Mouse (Mus musculus): ENCODE data around the gene Rab3a. TPM values are rescaled to one million over a fixed set of nuclear protein-coding genes. Genes with fewer than 3 reads are reported as not detected.

The Rab3a gene
- polyA plus RNA-seq, 1 experiment from 2014 or later, result 23.4 TPM

DNA sequence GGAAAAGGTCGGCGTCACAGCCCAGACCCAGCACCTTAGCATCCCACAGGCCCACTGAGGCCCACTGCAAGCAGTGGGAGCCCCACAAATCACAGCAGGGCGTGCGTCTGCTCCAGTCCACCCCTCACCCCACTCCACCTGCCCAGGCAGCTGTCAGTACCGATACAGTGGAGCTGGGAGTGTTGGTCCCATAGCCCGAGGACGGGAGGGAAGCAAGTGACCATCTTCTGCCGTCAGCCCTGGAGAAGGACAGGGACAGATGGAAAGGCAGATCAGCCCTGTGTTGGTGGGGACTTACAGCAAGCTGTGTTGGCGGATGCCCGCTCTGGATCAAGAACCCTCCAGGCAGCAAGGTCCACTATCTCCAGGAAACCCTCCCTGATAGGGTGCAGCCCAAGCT, 34.6 kb downstream of the Rab3a start:
- Histone ChIP-seq H3K9me3 (replicated peaks; ENCODE audit: control insufficient read depth, low read length) (no peaks in the 10 kb centered on the region), H3K36me3 (ENCODE audit: control insufficient read depth, insufficient read depth, low read length) (peaks cover 13% of the 10 kb centered on the region), H3K27ac (ENCODE audit: low read length) (no peak overlapping the region), H3K4me2 (ENCODE audit: low read depth, low read length) (no peak overlapping the region), H3K4me3 (replicated peaks; ENCODE audit: low read length) (no peak overlapping the region), H3K4me1 (ENCODE audit: control insufficient read depth, insufficient read depth, low read length) (peaks cover 34% of the 10 kb centered on the region), H3K9ac (ENCODE audit: low read length) (no peak overlapping the region), H3K27me3 (ENCODE audit: control insufficient read depth, insufficient read depth, low read length) (no peaks in the 10 kb centered on the region)
- WGBS, result 83% methylated on average over 10 of the region's 10 CpGs
- no peak for ATAC-seq (ENCODE audit: insufficient read depth, low FRiP score)

- Histone ChIP-seq H3K4me3 (replicated peaks; ENCODE audit: low read length) (peak overlapping the region; percentile 83), H3K4me1 (ENCODE audit: control insufficient read depth, insufficient read depth, low read length) (peaks cover 34% of the 10 kb centered on the region), H3K36me3 (ENCODE audit: control insufficient read depth, insufficient read depth, low read length) (peaks cover 13% of the 10 kb centered on the region), H3K4me2 (ENCODE audit: low read depth, low read length) (peak overlapping the region; percentile 93), H3K27ac (ENCODE audit: low read length) (no peak overlapping the region; the same call in 1 of the 2 replicates), H3K9ac (ENCODE audit: low read length) (peak overlapping the region; percentile 96), H3K9me3 (replicated peaks; ENCODE audit: control insufficient read depth, low read length) (no peaks in the 10 kb centered on the region), H3K27me3 (ENCODE audit: control insufficient read depth, insufficient read depth, low read length) (no peaks in the 10 kb centered on the region)
- no peak for ATAC-seq (ENCODE audit: insufficient read depth, low FRiP score)
- WGBS, result 49% methylated on average over 8 of the region's 8 CpGs
Observed at GRCm38 (mm10) chr8:70790846-70791245, 36.4 kb downstream of the Rab3a start.

- peak overlapping the region; percentile 93 for H3K4me2 ChIP-seq (ENCODE audit: low read depth, low read length)
- H3K4me3 ChIP-seq (replicated peaks; ENCODE audit: low read length), result peak overlapping the region; percentile 83
- 55% methylated on average over 7 of the region's 7 CpGs for WGBS
- H3K4me1 ChIP-seq (ENCODE audit: control insufficient read depth, insufficient read depth, low read length), result peaks cover 35% of the 10 kb centered on the region
- H3K9me3 ChIP-seq (replicated peaks; ENCODE audit: control insufficient read depth, low read length), result no peaks in the 10 kb centered on the region
- H3K36me3 ChIP-seq (ENCODE audit: control insufficient read depth, insufficient read depth, low read length), result peaks cover 13% of the 10 kb centered on the region
- H3K27ac ChIP-seq (ENCODE audit: low read length), result peak overlapping the region; percentile 89; the same call in 1 of the 2 replicates
- ATAC-seq (ENCODE audit: insufficient read depth, low FRiP score), result no peak
- no peaks in the 10 kb centered on the region for H3K27me3 ChIP-seq (ENCODE audit: control insufficient read depth, insufficient read depth, low read length)
- peak overlapping the region; percentile 96 for H3K9ac ChIP-seq (ENCODE audit: low read length)
Observed at GRCm38 (mm10) chr8:70791294-70791701, 36.8 kb downstream of the Rab3a start.

- Histone ChIP-seq H3K36me3 (ENCODE audit: control insufficient read depth, insufficient read depth, low read length) (peaks cover 12% of the 10 kb centered on the region), H3K27ac (ENCODE audit: low read length) (peak overlapping the region; percentile 89), H3K4me3 (replicated peaks; ENCODE audit: low read length) (peak overlapping the region; percentile 83), H3K4me1 (ENCODE audit: control insufficient read depth, insufficient read depth, low read length) (peaks cover 39% of the 10 kb centered on the region), H3K9me3 (replicated peaks; ENCODE audit: control insufficient read depth, low read length) (no peaks in the 10 kb centered on the region), H3K9ac (ENCODE audit: low read length) (peak overlapping the region; percentile 96), H3K4me2 (ENCODE audit: low read depth, low read length) (peak overlapping the region; percentile 93), H3K27me3 (ENCODE audit: control insufficient read depth, insufficient read depth, low read length) (no peaks in the 10 kb centered on the region)
- peak; percentile 76 for ATAC-seq (ENCODE audit: insufficient read depth, low FRiP score)
- 4% methylated on average over 57 of the region's 58 CpGs for WGBS
Observed at GRCm38 (mm10) chr8:70791975-70792691, 37.7 kb downstream of the Rab3a start.

DNA sequence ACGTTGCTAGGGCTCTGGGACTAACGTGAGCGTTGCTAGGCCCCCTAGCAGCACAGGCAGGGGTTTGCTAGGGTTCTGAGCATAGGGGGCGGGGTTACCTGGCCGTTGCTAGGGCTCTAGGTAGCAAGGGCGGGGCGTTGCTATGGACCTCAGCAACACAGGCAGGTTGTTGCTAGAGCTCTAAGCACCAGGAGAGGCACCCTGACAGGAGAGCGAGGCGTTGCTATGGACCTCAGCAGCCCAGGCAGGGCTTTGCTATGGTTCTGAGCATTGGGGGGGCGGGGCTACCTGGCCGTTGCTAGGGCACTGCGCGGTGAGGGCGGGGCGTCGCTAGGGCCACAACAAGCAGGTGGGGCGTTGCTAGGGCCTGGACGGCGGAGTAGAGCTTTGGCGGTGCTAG, 38.2 kb downstream of the Rab3a start:
- Histone ChIP-seq H3K9ac (ENCODE audit: low read length) (peak overlapping the region; percentile 96), H3K4me2 (ENCODE audit: low read depth, low read length) (peak overlapping the region; percentile 93), H3K4me3 (replicated peaks; ENCODE audit: low read length) (peak overlapping the region; percentile 83), H3K36me3 (ENCODE audit: control insufficient read depth, insufficient read depth, low read length) (peaks cover 11% of the 10 kb centered on the region), H3K4me1 (ENCODE audit: control insufficient read depth, insufficient read depth, low read length) (peaks cover 41% of the 10 kb centered on the region), H3K9me3 (replicated peaks; ENCODE audit: control insufficient read depth, low read length) (no peaks in the 10 kb centered on the region), H3K27ac (ENCODE audit: low read length) (peak overlapping the region; percentile 89), H3K27me3 (ENCODE audit: control insufficient read depth, insufficient read depth, low read length) (no peaks in the 10 kb centered on the region)
- peak; percentile 46 for ATAC-seq (ENCODE audit: insufficient read depth, low FRiP score)
- under 1% methylated on average over 20 of the region's 20 CpGs for WGBS

DNA sequence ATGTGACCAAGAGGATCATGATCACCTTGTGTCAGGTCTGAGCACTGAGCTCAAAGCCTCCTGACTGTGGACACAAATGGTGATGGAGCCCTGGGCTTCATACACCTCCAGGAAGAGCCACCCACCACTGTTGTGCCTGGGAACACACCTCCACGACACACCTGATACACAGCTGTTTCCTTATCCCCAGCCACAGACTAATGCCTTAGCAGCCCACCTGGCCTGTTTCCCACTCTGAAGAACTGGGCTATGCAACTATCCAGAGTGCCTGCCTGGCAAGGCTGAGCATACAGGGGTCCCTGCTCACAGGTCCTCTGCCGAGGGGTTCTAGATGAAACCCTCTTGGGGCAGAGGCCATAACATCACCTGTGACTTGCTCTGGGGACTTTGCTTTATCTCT, 39.7 kb downstream of the Rab3a start:
- no peak overlapping the region for H3K4me3 ChIP-seq (replicated peaks; ENCODE audit: low read length)
- no peaks in the 10 kb centered on the region for H3K9me3 ChIP-seq (replicated peaks; ENCODE audit: control insufficient read depth, low read length)
- ATAC-seq (ENCODE audit: insufficient read depth, low FRiP score), result no peak
- H3K36me3 ChIP-seq (ENCODE audit: control insufficient read depth, insufficient read depth, low read length), result no peaks in the 10 kb centered on the region; the same call in 1 of the 2 replicates
- peaks cover 9% of the 10 kb centered on the region for H3K27me3 ChIP-seq (ENCODE audit: control insufficient read depth, insufficient read depth, low read length)
- no peak overlapping the region for H3K4me2 ChIP-seq (ENCODE audit: low read depth, low read length)
- peaks cover 48% of the 10 kb centered on the region for H3K4me1 ChIP-seq (ENCODE audit: control insufficient read depth, insufficient read depth, low read length)
- 76% methylated on average over 2 of the region's 2 CpGs for WGBS
- H3K27ac ChIP-seq (ENCODE audit: low read length), result no peak overlapping the region
- no peak overlapping the region for H3K9ac ChIP-seq (ENCODE audit: low read length)

DNA sequence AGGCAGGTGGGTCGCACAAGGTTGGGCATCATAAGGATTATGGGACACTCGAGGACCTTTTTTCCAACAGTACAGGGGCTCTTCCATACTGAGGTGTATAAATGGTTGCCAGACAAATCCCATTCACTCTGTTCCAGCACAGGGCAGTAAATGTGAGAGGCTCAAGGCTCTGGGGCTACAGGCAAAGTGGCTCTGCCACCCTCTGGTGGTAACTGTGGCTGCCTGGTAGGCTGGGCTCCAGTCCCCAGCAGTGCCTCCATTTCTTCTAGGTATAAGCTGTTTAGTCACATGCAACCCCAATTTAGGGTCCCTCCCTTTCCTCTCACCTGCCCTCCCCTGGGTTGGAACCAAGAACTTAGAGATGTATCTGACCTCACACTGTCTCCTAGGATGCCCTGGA, 40.9 kb downstream of the Rab3a start:
- Histone ChIP-seq H3K4me1 (ENCODE audit: control insufficient read depth, insufficient read depth, low read length) (peaks cover 44% of the 10 kb centered on the region), H3K27me3 (ENCODE audit: control insufficient read depth, insufficient read depth, low read length) (peaks cover 18% of the 10 kb centered on the region), H3K36me3 (ENCODE audit: control insufficient read depth, insufficient read depth, low read length) (no peaks in the 10 kb centered on the region), H3K4me3 (replicated peaks; ENCODE audit: low read length) (no peak overlapping the region), H3K9ac (ENCODE audit: low read length) (no peak overlapping the region), H3K27ac (ENCODE audit: low read length) (no peak overlapping the region), H3K9me3 (replicated peaks; ENCODE audit: control insufficient read depth, low read length) (no peaks in the 10 kb centered on the region), H3K4me2 (ENCODE audit: low read depth, low read length) (no peak overlapping the region)
- WGBS, result 82% methylated on average over 2 of the region's 2 CpGs
- no peak for ATAC-seq (ENCODE audit: insufficient read depth, low FRiP score)

DNA sequence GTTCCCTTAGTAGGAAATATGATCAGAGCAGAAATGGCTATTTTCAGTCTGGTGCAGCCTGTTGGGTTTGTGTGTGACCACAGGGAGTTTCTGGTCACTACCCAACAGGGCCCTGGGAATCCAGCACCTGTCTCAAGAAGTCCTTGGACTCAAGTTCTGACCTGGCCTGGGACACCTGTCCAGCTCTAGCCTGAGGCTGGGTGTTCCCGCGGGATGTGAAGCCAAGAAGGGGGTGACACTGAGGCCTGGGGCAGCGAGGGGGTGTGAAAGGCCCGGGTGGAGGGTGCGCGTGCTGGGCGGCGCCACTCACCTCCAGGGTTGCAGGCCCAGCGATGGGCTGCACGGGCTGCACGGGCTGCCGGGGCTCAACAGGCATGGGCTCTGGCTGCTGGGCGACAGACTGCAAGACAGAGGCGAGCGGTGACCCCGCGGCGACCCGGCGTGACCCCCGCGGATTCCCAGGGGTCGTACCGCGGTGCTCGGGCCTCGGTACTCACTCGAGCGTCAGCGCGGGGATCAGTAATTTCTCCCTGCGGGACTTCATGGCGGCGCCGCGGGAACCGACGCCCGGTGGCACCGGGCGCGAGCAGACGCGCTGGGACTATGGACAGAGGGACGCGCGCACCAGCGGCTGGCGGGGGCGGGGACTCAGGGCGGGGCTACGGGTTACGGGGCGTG, 42.1 kb downstream of the Rab3a start:
- Histone ChIP-seq H3K4me2 (ENCODE audit: low read depth, low read length) (peak overlapping the region; percentile 96), H3K9ac (ENCODE audit: low read length) (peak overlapping the region; percentile 78), H3K4me1 (ENCODE audit: control insufficient read depth, insufficient read depth, low read length) (peaks cover 32% of the 10 kb centered on the region), H3K27ac (ENCODE audit: low read length) (peak overlapping the region; percentile 69; the same call in 1 of the 2 replicates), H3K36me3 (ENCODE audit: control insufficient read depth, insufficient read depth, low read length) (no peaks in the 10 kb centered on the region), H3K27me3 (ENCODE audit: control insufficient read depth, insufficient read depth, low read length) (peaks cover 18% of the 10 kb centered on the region), H3K9me3 (replicated peaks; ENCODE audit: control insufficient read depth, low read length) (no peaks in the 10 kb centered on the region), H3K4me3 (replicated peaks; ENCODE audit: low read length) (peak overlapping the region; percentile 64)
- 2% methylated on average over 54 of the region's 54 CpGs for WGBS
- ATAC-seq (ENCODE audit: insufficient read depth, low FRiP score), result no peak

Measured in stomach, embryonic 16.5 days (tissue).